Mouse (Mus musculus) layer of hippocampus, postnatal 14 days (tissue): ENCODE results near the gene Prkca. TPM values are rescaled to one million over a fixed set of nuclear protein-coding genes. Genes with fewer than 3 reads are reported as not detected.

ENCODE experiments used
- DNase-seq, 2 experiments: peaks; one replicate each; pipeline ENCODE4 v3.0.0; 2021 to 2022; ENCODE audit warnings: low spot score in 2 of 2, mixed read lengths in 1 of 2
- total RNA-seq, 2 experiments: library from RNA; stranded (reverse); gene quantifications; 2 replicates each; pipeline ENCODE4 v1.2.3; 2021

The Prkca gene
- total RNA-seq, 2 experiments from 2014 or later, result 205 to 208 TPM

DNA sequence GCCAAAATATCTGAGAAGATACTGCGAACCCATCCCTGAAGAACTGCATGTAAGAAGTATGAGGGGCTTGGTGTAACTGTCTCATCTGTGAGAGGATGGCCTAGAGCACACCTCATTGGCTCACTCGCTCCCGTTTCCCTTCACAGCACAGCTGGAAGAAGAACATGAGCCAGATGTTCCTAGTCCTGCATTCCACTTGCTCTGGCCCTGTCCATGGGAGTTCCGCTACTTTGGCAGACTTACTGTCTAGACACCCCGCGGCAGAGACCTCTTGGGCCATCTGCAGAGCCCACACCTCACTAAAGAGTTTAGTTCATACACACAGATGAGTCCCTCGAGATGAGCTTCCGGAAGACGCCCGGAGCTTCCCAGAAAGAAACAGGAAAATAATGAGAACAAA lies 43.8 kb downstream of the Prkca start:
- no peak for DNase-seq

DNA sequence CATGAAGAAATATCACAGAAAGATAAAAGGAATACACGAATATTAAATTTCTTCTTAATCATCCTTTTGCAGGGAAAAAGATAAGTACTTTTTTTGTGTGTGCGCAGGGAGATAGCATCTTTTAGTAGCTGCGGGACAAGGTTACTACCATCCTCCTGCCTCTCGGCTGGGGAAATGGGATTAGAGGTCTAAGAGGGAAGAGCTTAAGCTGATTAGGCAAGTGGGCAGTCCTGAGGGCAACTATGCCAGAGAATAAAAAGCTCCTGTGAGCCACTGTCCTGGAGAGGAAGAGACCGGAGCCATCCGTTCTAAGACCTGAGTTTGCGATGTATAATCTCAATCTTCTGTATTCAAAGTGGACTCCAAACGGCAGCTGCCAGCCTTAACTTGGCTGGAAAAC lies 45.8 kb downstream of the Prkca start:
- no peak for DNase-seq

DNA sequence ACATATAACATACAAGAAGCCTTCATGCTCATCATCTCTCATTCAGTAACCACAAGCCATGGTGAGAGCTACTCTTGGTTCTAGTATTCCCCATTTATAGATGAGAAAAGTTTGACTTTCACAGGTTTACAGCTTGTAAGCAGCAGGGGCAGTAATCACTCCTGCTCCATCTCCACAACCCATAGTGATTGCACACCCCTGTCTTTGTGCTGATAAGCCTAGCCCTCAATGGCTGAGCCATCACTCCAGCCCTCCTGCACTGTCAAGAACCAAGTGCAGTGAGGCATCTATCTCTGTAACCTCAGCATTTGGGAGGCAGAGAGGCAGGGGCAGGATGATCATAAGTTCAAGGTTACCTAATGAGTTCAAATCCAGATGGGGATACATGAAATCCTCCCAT lies 48.4 kb downstream of the Prkca start:
- DNase-seq, result no peak

DNA sequence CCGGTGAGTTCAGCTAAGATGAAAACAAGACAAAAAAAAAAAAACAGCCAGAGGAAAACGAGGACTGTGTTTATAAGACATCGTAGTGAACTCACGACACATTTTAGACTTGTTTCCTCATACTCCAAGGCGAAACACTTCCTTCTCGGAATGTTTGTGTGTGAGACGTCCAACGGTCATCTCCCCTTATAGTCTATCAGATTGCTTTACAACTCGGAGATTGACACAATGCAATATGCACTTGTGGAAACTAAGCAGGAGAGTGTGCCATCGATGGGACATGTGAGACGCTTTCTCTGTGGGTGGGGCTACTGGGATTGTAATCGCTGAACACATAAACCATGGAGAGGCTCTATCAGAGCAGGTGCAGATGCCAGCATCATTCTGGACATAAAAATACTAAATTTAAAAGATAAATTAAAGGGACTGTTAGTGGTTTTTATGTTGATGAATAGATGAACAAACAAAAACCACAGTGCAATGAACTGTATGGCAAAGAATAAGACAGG lies 49.4 kb downstream of the Prkca start:
- no peak for DNase-seq

DNA sequence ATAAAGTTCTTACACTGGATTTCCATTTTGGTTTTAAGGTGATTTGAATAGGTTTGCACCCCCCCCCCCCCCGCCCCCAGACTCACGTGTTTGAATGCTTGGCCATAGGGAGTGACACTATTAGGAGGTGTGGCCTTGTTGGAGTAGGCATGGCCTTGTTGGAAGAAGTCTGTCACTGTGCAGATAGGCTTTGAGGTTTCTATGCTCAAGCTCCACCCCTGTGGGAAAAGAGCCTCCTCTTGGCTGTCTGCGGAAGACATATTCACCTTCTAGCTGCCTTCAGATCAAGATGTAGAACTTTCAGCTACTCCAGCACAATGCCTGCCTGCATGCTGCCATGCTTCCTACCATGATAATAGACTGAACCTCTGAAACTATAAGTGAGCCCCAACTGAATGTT lies 49.9 kb downstream of the Prkca start:
- DNase-seq, result no peak

DNA sequence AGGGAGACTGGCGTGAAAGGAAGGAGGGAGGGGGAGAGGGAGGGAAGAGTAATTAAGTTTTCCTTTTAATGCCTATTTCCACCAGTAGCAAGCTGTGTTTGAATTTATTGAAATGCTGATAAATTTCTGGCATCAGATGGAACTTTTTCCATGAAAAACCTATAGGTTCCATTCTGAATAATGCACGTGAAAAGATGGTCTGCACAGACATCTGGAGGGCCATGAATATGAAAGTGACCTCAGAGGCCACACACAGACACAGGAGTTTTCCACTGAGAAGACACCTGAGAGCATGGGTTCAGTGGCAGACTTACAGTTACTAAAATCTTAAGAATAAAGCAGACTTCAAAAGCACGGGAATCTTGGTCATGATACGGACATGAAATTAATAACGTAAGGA lies 54.5 kb downstream of the Prkca start:
- DNase-seq, result no peak

DNA sequence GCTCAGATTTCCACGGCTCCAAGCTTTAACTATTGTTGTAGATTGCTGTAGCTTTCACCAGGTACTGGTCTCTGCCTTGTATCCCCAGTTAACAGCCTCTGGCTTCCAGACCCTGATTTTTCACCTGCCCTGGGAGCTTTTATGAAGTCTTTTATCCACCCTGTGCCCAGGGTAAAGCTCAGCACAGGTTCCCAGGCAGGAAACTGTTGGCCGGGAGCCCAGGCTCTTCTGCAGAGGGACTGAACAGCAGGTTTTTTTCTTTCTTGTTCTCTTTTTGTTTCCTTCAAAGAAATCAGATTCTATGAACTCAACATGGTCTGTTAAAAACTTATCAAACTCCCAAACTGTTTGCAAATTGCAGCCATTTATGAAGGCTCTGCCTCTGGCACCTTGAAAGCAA lies 56.4 kb downstream of the Prkca start:
- no peak for DNase-seq

DNA sequence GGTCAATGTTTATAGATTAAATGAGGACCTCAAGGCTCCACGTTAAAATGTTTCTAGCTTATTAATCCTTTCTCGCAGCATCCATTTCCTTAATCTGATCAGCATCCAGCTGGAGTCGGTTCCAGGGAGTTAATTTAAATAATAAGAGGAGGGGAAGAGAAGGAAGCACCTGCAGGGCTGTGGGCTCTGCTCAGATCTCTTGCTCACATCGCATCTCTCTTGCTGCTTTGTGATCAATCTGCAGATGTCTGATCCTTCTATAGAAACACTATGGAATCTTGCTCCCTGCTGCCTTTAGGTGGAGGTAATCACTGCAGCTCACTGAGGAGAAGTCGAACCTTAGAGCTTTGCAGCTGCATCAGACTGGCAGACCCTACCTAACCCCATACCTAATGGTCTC lies 58.7 kb downstream of the Prkca start:
- no peak for DNase-seq

DNA sequence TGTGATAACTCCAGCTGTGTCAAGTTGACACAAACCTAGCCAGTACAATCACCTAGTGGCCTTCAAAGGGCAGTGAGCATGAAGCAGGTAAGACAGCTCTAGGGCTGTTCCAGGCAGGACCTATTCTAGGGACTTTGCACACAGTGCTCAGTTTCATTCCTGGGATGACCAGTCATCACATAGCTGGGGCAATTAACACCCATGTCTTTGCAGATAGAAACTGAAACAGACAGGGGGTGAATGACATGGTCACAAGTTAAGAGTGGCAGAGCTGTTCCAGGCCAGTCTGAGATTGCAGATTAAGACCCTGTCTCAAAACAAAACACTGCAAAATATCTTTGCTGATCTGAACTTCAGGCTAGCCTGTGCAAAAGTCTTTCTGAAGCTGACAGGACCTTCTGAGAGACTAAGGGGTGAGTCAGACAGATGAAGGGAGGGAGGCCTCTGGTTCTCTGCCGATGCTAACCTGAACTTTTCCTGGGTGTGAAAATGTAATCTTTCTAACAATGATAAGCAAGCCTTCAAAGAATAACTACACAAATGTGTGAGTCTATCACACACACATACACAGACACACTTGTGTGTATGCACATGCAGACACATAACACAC lies 60.8 kb downstream of the Prkca start:
- no peak for DNase-seq

DNA sequence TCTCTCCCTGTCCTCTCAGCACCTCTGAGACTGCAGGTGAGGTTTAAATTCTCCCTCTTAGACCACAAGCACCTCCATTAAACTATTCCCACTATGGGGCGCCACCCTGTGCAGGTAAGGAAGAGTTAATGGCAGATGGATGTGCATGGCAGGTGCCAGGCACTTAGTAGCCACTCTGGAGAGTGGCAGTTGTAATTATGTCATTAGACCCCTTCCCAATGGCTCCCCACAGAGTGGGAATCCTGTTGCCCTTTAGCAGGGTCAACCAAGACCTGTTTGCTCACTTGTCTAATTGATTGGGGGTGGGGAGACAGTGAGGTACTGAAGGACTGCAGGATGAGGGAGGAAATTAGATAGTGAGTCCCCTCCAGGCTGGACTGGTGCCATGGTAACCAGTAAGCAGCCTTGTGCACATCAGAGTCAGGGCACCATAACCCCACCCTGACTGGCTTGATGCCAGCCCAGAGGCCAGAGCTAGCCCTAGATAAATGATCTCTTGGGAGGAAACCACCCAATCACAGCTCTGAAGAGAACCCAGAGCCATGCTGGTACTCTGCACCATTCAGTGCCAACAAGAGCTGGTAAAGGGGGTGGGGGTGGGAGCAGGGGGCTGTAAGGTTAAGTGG lies 63.9 kb downstream of the Prkca start:
- no peak for DNase-seq

DNA sequence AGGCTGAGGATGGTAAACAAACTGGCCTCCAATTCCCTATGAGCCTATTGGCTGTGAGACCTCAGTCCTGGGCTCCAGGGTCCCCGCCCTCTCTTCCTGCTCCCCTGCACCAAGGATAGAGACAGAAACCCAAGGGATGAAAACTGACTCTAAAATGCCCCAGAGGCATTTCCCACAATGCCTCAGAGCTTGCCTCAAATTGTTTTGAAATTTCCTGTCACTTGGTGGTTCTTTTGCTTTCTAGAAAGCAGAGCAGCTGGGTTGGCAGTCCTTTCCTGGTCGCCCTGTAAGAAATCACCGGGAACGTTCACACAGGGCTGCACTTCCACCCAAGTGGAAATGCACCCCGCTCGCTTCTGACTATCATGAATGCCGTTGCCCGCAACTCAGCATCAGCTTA lies 66.6 kb downstream of the Prkca start:
- no peak for DNase-seq

DNA sequence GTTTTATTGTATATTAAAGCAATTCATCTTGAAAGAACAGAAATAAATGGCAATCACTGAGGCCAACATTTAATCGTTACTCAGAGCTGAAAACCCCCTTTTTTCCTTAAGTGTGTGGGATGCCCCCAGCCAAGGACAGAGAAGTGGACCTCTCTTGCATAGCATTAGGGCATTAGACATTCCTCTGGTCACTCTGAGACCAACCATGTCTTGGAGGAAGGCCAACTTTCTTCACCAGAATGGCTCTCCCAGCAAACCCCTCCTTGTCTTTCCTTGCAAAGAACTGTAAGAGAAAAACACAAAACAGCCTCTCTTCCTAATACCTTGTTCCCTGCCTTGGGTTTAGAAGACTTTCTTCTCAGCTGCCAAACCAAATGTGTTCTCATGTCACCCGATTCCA lies 67.6 kb downstream of the Prkca start:
- no peak for DNase-seq

DNA sequence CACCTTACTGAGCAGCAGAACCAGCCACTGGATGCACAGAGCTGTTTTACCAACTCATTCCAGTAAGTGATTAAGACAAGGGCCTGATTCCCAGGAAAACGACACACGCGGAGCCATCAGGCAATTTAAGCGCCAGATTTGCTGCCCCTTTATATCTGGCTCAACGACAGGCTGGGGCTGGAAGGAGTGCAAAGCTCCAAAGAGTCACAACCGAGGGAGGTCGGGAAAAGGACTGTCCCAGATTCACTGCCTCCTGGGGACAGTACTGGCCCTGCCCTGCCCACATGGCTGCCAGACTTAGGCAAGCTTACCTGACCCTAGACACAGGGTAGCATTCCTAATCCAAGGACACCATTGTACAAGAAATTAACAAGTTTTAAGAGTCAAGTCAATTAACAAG lies 69.7 kb downstream of the Prkca start:
- no peak for DNase-seq

DNA sequence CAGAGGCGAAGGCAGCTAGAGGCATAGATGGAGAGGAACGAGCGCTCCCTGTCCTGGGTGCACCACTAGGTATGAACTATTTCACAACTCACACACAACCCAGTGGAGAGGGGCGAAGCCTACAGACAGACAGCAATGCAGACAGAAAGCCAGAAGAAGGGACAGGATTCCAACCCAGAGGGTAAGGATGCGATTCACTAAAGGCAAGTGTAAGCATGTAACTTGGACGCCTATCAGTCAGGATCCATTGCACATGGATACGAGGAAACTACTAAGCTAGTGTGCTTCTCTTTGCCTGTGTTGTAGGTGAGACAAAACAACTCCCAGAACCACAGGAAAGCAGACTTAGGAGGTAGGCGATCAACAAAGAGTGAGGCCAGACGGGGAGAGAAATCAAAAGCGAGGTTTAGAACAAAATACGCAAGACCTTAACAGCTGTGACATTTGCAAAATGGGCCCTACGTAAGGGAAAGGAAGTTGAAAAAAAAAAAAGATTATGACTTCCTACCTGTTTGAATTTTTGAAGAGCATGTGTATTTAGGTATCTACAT lies 70.2 kb downstream of the Prkca start:
- no peak for DNase-seq

DNA sequence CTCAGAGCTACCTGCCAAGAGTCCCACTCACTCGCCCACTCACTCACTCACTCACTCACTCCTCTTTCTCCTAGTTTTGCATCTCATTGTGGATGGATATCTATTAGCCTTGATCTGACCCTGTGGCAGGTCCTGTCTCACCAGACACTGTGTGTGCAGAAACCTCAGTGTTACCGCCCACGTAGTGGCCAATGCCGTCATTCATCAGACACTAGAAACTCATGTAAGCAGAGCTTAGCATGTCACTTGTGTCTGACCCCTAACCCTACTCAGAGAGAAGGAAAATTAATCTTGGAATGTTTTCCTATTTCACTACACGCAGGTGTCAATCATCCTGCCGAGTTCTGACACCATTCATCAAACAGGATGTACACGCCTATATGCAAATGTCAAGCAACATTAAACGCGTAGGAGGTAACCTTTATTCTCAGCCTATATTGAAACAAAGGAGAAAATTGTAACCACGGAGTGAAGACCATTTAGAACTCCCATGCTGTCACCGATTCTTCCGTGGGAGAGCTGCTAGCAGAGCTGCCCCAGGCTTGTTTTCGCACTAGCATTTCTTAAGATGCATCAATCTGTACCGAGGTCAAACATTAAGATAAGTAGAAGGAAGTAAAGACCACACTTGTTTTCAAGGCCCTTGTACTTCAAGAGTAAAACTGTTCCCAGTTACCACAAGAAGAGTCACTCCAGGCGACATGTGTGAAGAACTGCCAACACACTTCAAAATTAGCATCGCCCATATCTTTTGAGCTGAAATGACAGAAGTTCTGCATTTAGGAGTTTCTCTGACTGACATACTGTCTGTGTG lies 70.9 kb downstream of the Prkca start:
- DNase-seq, result no peak

DNA sequence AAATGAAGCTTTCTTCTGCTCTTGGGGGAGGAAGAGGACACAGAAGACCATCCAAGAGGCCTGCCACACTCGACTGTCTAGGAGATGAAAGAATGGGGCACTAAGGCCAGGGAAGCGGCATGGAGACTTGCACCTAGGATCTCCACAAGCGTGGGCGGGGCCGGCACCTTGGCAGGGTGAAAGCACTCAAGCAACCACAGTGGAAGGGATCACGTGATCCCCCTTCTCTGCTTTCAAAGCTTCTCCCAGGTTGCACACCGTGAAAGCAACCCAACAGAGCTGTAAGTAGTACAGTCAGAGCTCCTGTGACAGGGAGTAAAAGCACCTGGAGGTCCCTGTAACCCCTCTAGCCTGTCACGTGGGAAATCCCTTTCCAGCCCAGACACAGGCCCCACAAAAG lies 72.4 kb downstream of the Prkca start:
- DNase-seq, result no peak

DNA sequence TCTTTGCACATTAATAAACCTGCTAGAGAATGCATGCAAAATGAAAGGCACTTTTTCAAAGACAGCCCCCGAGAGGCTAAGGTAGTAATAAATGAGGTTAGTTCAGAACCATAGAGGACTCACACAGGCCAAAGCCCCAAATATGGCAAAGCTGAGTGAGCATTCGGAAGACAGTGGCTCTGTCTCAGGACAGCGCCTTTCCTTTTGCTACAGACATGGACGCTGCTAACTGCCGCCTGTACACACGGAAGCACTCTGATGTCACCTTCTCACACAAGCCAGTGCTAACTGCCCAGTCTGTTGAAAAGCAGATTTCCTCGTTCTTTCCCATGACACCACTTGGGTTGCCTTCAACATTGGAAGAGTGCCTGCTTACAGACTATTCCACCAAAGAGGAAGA lies 74.2 kb downstream of the Prkca start:
- DNase-seq, result no peak

DNA sequence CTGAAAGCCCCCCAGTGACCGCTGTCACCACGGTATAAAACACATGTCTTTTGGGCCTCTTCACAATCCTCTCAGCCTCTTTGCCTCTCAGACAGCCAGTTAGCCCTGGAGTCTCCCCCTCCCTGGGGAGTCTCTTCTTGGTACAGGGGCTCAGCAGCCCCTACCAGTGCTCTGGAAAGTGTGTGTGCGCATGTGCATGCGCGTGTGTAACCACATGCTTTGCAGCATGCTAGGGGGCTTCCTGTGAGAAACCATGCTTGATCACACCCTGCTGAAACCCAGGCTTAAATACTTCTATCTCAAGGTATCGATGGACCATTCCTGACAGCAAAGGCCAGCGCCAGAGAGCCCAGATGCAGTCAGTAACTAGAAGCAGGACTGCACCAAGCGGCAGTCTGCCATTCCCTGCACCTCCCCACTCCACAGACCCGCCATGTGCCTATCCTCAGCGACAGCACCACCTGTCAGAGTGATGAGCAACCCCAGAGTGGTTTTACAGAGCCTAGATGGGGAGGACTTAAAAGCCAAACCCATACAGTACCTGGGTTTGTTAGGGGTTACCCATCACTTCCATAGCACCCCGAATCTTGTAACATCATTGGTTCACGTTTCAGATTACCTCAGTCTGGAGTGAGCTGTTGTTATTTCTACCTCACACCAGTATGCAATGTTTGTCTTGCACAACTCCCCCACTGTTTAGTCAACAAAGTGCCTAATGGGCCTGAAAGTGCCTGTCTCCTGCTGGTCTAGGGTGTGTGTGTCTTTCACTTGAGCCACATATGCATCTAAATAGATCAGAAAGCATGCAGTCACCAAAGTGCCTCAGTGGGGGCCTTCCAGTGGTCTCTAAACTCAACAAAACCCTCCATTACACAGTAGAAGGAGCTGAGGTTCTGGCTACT lies 75.1 kb downstream of the Prkca start:
- no peak for DNase-seq

DNA sequence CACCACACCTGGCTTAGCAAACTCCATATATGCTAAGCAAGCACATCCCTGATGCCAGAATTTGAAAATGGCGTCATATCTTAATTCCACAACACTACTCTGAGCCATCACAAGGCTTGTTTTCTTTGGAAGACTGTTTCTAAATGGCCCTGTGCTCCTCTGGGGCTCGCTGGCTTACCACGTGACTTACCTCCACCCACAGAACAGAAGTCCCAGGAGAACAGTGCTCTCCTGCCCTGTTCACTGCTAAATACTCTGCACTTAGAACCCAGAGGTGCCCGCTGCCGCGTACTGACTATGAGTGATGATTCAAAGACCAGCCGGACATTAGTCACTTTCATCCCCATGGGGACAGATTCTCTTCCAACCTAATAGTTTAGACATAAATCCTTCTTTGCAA lies 75.9 kb downstream of the Prkca start:
- DNase-seq, result no peak

DNA sequence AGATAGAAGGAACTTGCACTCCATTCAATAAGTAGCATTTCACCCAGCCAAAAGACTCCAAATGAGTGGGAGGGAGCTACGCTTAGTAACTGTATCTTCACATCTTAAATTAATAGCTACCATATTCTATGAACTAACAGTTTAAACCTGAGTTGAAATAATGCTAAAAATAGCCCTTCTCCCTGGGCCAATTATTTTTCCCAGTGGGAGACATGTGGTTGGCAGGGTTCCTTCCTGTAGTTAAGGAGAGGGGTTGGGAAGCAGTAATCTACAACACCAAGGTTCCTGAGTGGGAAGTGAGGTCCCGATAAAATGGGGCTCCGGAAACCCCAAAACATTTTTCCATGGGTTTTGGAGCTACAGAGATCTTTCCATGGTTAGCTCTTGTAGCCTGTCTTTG lies 76.7 kb downstream of the Prkca start:
- no peak for DNase-seq

DNA sequence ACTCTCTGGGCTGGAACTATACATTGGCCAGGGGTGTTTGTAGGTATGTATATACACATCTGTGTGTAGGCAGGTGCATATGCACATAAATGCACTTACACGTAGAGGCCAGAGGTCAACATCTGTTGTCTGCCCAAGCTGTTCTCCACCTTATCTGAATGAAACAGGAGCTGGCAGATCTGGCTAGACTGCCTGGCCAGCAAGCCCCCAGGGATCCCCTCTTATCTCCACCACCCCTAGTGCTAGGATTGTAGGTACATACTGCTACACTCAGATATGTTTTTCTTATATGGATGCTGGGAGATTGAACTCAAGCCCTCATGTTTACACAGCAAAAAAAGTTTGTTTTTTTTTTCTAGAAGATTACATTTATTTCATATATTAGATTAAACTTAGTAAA lies 79.9 kb downstream of the Prkca start:
- no peak for DNase-seq
